ENCODE assay signal across 9 mouse cellular contexts in the genomic region with DNA sequence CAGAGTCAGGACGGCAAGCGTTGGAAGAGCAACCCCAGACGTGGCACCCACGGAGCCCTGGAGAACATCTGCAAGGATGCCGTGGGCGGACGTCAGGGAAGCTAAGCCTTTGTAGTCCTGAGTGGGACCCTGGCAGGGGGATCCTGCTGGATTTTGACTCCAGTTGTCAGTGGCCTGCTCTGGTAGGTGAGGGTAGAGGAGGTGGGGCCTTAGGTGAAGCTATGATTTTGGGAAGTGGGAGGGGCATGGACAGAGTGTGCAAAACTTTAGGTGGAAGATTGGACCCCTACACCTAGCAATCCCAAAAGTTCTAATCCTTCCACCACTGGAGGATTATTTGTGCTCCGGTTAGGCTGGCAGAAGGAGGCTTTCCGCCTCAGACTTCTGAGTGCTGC. TPM values are rescaled to one million over a fixed set of nuclear protein-coding genes. Genes with fewer than 3 reads are reported as not detected.
DNase-seq lines count a peak whose midpoint lies in the region; ATAC-seq lines count a peak whose summit lies in the region.
"Had no signal": no experiment of that assay in that cellular context is flagged by ENCODE, and none has a peak within 500 bp of the region (broad histone marks: within the 10 kb centered on the region; RNA-seq: fewer than 3 reads in every experiment).

No protein-coding gene starts in this region.

- peak; percentile 18 for DNase-seq in cerebellum, adult 9-11 months
- no peak for DNase-seq in cerebellum, adult 8-10 months
- DNase-seq in lung, postnatal 36 days: no peak
- DNase-seq in embryo, embryonic 10.5 days (ENCODE audit: low spot score): no peak
- no peak for DNase-seq in left cerebral cortex, postnatal 36 days (ENCODE audit: low spot score in 2 of 2)

- ATAC-seq in lung, embryonic 15.5 days (ENCODE audit: borderline replicate concordance, extremely low read depth, low FRiP score, low TSS enrichment): no peak
- ATAC-seq in limb, embryonic 13.5 days (ENCODE audit: low FRiP score, low read depth): peak; percentile 48
- ATAC-seq in neural tube, embryonic 15.5 days (ENCODE audit: low FRiP score): peak; percentile 28; the same call in 1 of the 2 replicates

- peak overlapping the region; percentile 79 for H3K27ac ChIP-seq in lung, embryonic 15.5 days
- 0 out of 2 replicates have a peak overlapping the region, but pooled peaks have one; percentile 48 for H3K27ac ChIP-seq in limb, embryonic 13.5 days
- H3K27ac ChIP-seq in neural tube, embryonic 15.5 days (replicated peaks): no peak overlapping the region

- H3K27me3 ChIP-seq in lung, embryonic 15.5 days: no peaks in the 10 kb centered on the region
- no peaks in the 10 kb centered on the region for H3K27me3 ChIP-seq in limb, embryonic 13.5 days
- H3K27me3 ChIP-seq in neural tube, embryonic 15.5 days (replicated peaks): 0 out of 2 replicates have a peak, but pooled peaks cover 3% of the 10 kb centered on the region

- no peaks in the 10 kb centered on the region for H3K9me3 ChIP-seq in lung, embryonic 15.5 days
- no peaks in the 10 kb centered on the region for H3K9me3 ChIP-seq in limb, embryonic 13.5 days
- no peaks in the 10 kb centered on the region for H3K9me3 ChIP-seq in neural tube, embryonic 15.5 days (replicated peaks)

- intact Hi-C loops in left cerebral cortex, postnatal 36 days (cut with DNase I): loop anchor here (2.0 kb wide), 1 partner anchor 24 kb away; a partner anchor contains a TSS

- peaks cover 44% of the 10 kb centered on the region for H3K4me1 ChIP-seq in lung, embryonic 15.5 days
- peaks cover 21% of the 10 kb centered on the region for H3K4me1 ChIP-seq in limb, embryonic 13.5 days
- H3K4me1 ChIP-seq in neural tube, embryonic 15.5 days: peaks cover 14% of the 10 kb centered on the region

- 40% methylated on average over 9 of the region's 9 CpGs for WGBS in lung, embryonic 15.5 days
- 14% methylated on average over 9 of the region's 9 CpGs for WGBS in limb, embryonic 13.5 days
- 20% methylated on average over 9 of the region's 9 CpGs for WGBS in neural tube, embryonic 15.5 days

- peak overlapping the region; percentile 87 for H3K4me2 ChIP-seq in lung, embryonic 15.5 days
- H3K4me2 ChIP-seq in limb, embryonic 13.5 days (replicated peaks): peak overlapping the region; percentile 94
- peak overlapping the region; percentile 98 for H3K4me2 ChIP-seq in neural tube, embryonic 15.5 days

- no peaks in the 10 kb centered on the region for H3K36me3 ChIP-seq in lung, embryonic 15.5 days
- no peaks in the 10 kb centered on the region for H3K36me3 ChIP-seq in limb, embryonic 13.5 days
- H3K36me3 ChIP-seq in neural tube, embryonic 15.5 days: no peaks in the 10 kb centered on the region

- H3K4me3 ChIP-seq in lung, embryonic 15.5 days: peak overlapping the region; percentile 55
- H3K4me3 ChIP-seq in limb, embryonic 13.5 days: peak overlapping the region; percentile 62
- peak overlapping the region; percentile 51; the same call in 1 of the 2 replicates for H3K4me3 ChIP-seq in neural tube, embryonic 15.5 days (replicated peaks)

- H3K9ac ChIP-seq in lung, embryonic 15.5 days: peak overlapping the region; percentile 65
- H3K9ac ChIP-seq in limb, embryonic 13.5 days: peak overlapping the region; percentile 72; the same call in 1 of the 2 replicates
- H3K9ac ChIP-seq in neural tube, embryonic 15.5 days (replicated peaks): no peak overlapping the region

RNA-seq across cellular contexts. Expression of a gene that starts 0.7 kb away (rescaled TPM):
- 14.2 and 16.9 TPM in 2 replicates for polyA plus RNA-seq in lung, embryonic 15.5 days (2015; fragmentation: Nextera tagmentation; extraction: Ambion mirVana)
- polyA plus RNA-seq in limb, embryonic 13.5 days (2015; fragmentation: Nextera tagmentation; extraction: Ambion mirVana): 8.9 and 9.4 TPM in 2 replicates
- polyA plus RNA-seq in neural tube, embryonic 15.5 days (2015; fragmentation: Nextera tagmentation; extraction: Ambion mirVana): 0.24 and 1.9 TPM in 2 replicates
- under 1 TPM; 0.18 to 0.30 TPM for total RNA-seq in left cerebral cortex, postnatal 36 days (2021)

RNA-seq across cellular contexts. Expression of a gene that starts 23.0 kb away (rescaled TPM):
- polyA plus RNA-seq in lung, embryonic 15.5 days (2015; fragmentation: Nextera tagmentation; extraction: Ambion mirVana): 161 and 167 TPM in 2 replicates
- 118 and 123 TPM in 2 replicates for polyA plus RNA-seq in limb, embryonic 13.5 days (2015; fragmentation: Nextera tagmentation; extraction: Ambion mirVana)
- polyA plus RNA-seq in neural tube, embryonic 15.5 days (2015; fragmentation: Nextera tagmentation; extraction: Ambion mirVana): 60.0 and 72.5 TPM in 2 replicates
- 10 to 100 TPM; 49.4 to 60.8 TPM for total RNA-seq in left cerebral cortex, postnatal 36 days (2021)

RNA-seq across cellular contexts. Expression of a gene that starts 27.6 kb away (rescaled TPM):
- polyA plus RNA-seq in lung, embryonic 15.5 days (2015; fragmentation: Nextera tagmentation; extraction: Ambion mirVana): not detected in 2 replicates
- polyA plus RNA-seq in limb, embryonic 13.5 days (2015; fragmentation: Nextera tagmentation; extraction: Ambion mirVana): not detected in 2 replicates
- polyA plus RNA-seq in neural tube, embryonic 15.5 days (2015; fragmentation: Nextera tagmentation; extraction: Ambion mirVana): not detected in 2 replicates
- total RNA-seq in left cerebral cortex, postnatal 36 days (2021): under 1 TPM in 1 of 2 experiments, not detected in 1; 0.48 TPM

RNA-seq across cellular contexts. Expression of a gene that starts 32.8 kb away (rescaled TPM):
- polyA plus RNA-seq in lung, embryonic 15.5 days (2015; fragmentation: Nextera tagmentation; extraction: Ambion mirVana): not detected in 2 replicates
- polyA plus RNA-seq in limb, embryonic 13.5 days (2015; fragmentation: Nextera tagmentation; extraction: Ambion mirVana): not detected in 2 replicates
- polyA plus RNA-seq in neural tube, embryonic 15.5 days (2015; fragmentation: Nextera tagmentation; extraction: Ambion mirVana): not detected in 2 replicates
- total RNA-seq in left cerebral cortex, postnatal 36 days (2021): not detected
- polyA plus RNA-seq: adrenal gland, adult 2 months had no signal

RNA-seq across cellular contexts. Expression of a gene that starts 48.0 kb away (rescaled TPM):
- 0.06 and 0.14 TPM in 2 replicates for polyA plus RNA-seq in lung, embryonic 15.5 days (2015; fragmentation: Nextera tagmentation; extraction: Ambion mirVana)
- 0.45 and 0.56 TPM in 2 replicates for polyA plus RNA-seq in limb, embryonic 13.5 days (2015; fragmentation: Nextera tagmentation; extraction: Ambion mirVana)
- polyA plus RNA-seq in neural tube, embryonic 15.5 days (2015; fragmentation: Nextera tagmentation; extraction: Ambion mirVana): 6.9 and 8.2 TPM in 2 replicates
- 100 to 1,000 TPM; 112 to 133 TPM for total RNA-seq in left cerebral cortex, postnatal 36 days (2021)
